Mouse (Mus musculus): ENCODE results near the gene Katnal1. TPM values are rescaled to one million over a fixed set of nuclear protein-coding genes. Genes with fewer than 3 reads are reported as not detected.
A peak's percentile ranks its signal among the peaks of the same experiment; 100 is the strongest.

Gene Katnal1
- total RNA-seq, 2 experiments from 2014 or later = 5.5 to 6.9 TPM

DNA sequence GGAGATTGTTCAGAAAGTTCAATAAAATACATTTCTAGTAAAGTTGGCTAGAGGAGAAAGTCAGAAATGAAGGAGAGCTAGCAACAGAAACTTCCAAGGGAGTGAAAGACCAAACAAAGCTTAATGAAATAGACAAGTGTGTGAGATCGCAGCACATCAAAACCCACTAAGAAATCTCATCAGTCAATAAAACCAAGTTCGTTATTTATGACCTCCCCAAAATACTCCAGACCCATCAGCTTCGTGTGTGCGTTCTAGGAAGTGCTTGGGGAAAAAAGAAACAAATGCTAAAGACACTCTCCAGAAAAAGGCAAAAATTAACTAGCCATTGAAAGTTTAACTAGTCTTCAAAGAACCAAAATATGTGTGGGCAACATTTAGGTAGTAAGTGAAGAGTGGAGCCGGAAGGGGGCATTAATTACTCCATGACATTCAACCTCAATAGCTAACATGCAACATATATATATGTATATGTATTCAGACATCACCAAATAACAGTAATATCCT lies 1.4 kb downstream of the Katnal1 start:
- no peak for DNase-seq

DNA sequence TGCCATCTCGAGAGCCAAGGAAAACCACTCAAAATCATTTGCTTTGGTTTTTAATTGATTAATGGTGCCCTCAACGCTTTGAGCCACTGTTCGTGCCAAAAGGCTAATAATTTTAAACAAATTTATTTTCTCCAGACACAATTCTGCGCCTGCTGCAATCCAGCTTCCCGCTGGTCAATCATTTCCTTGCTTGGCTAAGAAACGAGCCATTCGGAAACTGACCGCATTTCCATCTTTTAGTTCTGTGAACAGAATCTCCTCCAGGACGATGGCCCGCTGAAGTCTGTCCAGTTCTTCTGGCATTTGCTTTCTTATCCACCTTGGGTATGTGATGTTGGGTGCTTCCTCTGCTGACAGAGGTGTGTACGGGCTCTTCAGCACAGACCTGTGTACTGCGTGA lies 4.5 kb downstream of the Katnal1 start:
- no peak for DNase-seq

DNA sequence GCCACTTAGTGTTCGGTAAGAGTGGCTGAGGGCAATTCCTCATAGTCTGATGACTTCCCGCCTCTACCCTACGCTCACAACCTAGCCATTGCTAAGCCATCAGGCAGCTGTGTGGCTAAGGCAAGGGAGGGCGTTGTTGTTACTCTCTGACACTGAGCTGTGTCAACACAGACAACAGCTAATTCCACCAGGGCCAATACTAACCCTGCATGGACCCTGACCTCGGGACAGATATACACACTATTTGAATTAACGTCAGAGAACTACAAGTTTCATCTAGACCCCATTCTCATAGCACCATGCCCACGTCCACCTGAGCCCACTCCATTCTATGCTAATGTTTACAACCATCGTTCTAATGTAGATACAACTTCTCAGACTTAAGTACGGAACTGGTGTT lies 5.1 kb downstream of the Katnal1 start:
- DNase-seq = no peak

DNA sequence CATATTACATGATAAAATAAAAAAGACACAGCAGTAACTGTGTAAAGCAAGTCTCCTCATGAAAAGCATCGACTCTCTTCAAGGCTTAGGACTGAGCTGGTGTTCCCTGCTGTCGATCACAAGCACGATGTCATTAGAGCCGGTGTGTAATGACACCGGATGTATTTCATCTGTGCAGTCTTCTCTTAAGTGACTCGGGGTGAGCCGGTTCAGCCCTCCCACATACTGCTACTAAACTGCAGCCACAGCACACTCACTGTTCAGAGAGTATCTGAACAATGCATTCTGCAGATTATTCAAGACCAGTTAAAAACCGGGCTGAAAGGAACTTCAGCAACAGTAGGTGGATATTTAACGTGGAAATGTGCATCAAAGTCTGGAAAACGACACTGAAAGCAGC lies 5.7 kb downstream of the Katnal1 start:
- no peak for DNase-seq

DNA sequence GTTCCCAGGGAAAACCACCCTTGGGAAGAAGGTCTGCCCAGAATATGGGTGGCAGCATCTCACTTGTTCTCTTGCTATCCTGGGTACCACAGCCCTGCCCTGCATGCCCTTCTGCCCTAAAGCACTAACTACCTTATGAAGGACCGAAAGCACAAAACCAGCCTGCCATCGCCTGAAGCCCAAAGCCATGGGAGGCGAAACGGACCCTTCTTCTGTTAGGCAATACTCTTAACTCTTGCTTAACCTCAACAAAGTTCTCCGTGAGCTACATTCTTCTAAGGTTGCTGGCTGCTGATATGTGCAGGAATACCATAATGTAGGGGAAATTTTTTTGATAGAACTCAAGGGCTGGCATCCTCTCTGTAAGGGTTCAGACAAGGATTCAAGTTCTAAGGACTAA lies 6.3 kb downstream of the Katnal1 start:
- DNase-seq = no peak

DNA sequence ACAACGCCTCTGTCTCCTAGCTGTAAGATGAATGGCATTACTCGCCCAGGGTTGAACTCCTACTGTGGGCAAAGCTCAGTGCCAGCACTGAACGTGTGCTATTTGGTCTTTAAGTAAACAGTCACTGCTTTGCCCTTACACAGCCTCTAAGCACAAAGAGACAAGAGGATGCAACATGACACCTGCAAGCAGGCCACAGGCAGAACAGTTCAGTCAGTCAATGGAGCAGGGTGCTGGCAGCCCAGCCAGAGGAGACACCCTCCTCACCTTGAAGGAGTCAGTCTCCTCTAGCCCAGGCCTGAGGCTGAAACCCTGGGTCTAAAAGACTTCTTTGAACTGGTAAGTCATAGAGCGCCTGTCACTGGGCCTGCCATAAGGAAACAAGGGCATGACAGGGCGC lies 11.1 kb downstream of the Katnal1 start:
- DNase-seq = no peak

DNA sequence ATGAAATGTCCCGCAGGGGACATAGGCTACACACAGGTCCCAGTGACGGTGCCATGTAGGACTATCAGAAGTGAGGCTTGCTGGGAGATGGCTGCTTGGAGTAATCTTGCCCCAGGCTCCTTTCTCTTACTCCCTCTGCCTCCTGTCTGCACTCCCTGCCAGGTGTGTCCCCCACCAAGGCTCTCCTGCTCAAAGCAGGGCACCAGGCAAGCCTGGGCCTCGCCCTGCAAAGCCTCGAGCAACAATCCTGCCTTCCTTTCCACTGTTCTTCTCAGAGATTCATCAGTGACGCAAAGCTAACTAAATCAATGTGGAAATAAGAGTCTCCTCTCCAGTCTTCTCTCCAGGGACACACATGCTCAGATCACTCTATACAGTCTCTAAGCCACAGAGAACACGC lies 12.3 kb downstream of the Katnal1 start:
- no peak for DNase-seq

DNA sequence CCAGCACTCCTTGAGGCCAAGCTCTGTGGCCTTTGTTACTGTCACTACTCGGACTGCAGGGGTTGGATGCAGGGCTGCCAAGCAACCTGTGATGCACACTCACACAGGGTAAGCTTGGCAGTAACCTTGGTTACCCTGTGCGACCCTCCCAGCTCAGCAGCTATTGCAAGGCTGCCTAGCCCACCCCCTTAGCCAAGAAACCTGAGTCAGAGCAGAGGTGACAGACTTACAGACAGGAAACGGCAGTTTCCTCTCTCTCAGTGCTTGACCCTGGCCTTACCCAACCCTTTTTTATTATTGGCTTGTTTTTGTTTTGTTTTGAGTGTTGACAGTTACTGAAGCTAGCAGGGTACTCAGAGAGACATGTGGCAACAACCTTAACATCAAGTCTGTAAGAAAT lies 16.9 kb downstream of the Katnal1 start:
- no peak for DNase-seq

DNA sequence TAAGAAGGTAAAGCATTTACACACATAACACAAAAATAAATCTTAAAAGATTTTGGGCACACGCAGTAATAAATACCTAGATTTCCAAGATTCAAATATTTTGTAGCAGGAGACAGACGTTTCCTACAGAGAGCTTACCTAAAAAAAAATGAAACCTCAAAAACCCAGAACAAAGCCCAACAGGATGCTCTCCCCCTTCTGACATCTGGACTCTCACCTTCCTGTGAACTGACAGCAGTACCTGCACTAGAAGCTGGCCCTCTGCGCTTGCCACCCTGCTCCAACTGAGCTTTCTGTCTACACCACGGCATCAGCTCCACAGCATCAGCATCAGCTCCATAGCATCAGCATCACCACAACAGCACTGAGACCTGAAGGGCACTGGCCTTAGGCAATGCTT lies 19.1 kb downstream of the Katnal1 start:
- DNase-seq = no peak

DNA sequence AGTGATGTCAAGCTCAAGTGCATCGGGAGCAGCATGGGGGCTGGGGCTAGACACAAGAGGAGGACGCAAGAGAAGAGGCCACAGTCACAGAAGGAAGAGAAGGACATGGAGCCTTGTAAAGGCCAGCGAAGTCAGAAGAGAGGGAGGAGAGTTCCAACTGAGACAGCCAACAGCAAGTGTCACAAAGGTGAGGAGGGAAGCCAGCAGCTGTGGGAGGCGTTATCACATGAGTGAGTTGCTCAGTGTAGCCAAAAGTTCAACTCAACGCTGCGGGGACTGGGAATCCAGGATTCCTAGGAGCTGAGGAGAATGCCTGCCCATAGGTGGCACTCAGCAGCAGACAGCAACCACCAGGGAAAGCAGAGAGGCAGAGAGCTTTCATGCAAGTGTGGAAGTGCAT lies 19.7 kb downstream of the Katnal1 start:
- DNase-seq = no peak

DNA sequence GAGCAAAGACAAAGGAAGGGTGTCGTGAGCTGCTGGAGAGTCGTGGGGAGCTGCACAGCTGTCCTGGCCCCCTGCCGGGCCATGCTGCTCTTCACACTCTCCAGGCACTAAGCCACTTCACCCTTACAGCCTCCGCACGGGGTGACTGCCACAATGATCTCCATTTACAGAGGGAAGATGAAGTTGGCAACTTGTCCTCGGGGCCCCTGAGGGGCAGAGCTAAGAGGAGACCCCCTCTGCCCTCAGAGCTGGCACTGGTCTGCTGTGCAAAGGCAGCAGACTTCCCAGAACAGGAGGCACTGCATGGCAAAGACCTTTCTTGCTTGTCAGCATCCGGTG lies 20.1 kb downstream of the Katnal1 start:
- DNase-seq = peak; percentile 55

DNA sequence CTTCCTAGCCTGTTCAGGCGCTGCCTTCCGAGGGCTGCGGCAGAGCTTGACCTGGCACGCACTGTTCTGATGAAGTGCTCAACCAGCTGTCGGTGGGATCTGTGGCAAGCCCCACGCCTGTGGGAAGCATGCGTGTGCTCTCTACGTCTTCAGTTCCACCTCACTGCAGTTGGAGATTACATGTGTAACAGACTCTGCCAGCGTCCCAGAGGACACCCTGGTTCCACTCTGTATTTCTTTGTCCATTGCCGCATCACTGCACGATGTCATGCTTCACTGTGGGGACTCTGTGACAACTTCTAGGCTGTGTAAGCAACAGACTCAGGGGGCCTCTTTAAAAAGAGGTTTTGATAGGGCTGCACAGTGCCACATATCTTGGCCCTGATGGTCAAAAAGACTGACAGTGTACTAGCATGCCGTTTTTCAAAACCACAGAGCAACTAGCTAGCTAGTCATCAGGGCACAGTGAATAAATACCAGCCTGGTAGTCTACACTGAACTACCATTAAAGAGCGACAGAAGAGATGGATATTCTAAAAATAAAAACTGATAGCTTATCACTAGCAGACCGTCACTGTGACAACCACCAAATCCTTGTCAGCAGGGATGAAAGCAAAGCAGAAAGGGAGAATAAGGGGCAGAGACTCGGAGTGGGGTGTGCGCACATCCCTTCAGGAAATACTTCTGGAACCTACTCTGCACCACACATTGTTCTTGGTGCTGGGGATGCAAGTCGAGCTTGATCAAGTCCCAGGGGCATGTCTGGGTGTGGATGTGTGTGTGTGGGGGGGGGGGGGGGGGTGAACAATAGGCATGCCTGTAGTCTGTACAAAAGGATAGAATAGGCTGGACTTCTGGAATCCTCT lies 20.7 kb downstream of the Katnal1 start:
- no peak for DNase-seq

DNA sequence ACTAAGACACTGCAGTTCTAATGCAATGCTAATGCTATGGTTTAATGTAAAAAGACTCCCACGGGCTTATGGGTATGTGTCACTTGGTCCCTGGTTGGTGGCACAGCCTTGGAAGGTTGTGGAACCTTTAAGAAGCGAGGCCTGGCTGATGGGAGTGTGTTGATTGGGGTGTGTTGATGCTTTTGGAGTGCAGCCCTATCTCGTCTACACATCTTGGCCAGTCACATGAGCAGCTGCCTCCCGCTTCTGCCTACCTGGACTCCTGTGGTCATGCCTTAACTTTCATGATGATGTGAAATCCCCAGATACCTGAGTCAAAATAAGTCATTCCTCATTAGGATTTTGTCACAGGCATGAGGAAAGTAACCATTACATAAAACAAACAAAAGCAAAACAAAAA lies 22.8 kb downstream of the Katnal1 start:
- no peak for DNase-seq

DNA sequence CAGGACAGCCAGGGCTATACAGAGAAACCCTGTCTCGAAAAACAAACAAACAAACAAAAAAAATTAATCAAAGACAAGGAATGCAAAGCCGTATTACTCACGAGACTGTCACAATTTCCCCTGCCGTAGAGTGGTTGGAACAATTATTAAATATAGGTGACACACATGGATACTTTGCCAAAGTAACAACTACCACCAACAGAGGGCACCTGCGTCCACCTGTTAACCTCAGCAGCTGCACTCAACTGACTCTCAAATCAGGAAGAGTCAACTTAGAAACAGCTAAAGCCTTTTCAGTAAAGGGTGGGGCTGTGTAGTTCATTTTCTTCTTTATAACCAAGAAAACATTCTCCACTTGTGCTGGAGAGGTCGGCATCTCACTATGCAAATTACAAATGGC lies 24.3 kb downstream of the Katnal1 start:
- DNase-seq = no peak

DNA sequence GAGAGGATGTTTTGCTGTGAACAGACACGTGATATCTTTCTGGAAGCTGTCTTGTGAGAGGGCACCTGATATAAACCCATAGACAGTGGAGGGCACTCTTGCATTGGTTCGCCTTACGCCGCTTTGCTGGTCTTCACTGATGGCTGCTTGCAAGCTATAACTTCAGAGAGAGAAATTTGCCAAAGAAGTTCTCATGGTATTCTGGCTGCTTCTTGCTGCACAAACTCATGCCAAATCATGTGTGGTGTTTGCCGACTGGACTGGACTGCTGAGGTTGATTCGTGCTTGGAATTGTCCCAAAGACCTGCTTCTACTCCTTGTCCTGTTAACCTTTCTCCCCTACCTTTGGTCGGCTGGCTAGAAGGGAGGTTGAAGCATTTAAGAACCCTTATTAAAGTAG lies 29.8 kb downstream of the Katnal1 start:
- no peak for DNase-seq

DNA sequence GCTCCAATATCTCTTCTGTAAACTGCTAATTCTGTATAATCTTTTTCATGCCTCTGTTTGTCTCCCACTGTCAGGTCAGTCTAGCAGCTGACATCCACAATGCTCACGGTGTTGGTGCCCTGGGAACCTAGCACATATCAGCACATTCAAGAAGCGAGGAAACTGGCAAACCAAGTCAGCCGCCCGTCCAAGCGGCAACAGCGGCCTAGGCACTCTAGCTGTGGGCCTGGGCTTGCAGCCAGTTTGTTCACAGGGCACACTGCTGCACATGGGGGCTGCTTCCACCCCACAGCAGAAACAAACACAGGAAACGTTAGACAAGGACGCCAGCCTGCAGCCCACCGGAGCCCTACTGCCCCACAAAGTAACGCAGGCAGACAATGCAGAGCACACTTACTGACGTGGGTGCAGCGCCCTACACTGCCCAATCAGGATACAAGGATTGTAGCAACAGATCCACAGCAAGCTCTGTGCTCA lies 31.1 kb downstream of the Katnal1 start:
- DNase-seq = no peak

DNA sequence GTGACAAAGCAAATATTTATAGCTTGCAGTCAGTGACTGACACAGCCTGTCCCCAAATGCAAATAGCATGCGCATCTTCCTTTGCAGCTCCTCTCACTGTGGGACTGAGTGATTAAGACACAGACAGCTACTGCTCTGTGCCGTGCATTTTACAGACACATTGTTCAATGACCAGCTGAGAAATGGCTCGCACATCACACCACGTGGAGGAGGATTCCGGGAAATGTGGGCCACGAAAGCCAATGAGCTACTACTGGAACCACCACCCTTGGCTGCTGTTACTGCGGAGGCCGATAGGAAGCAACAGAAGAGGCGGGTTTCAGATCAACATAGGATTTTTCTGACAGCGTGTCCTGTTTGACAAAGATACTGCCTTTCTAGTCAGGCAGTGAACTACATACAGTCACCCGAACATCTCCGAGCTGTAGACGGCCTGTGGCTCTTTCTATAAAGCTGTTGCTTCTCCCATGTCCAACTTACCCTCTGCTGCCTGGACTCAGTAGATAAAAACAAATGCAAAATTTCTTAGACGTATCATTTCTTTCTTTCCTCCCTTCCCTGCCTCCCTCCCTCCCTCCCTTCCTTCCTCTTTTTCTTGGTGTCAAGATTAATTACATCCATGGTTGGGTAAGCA lies 31.9 kb downstream of the Katnal1 start:
- DNase-seq = no peak

DNA sequence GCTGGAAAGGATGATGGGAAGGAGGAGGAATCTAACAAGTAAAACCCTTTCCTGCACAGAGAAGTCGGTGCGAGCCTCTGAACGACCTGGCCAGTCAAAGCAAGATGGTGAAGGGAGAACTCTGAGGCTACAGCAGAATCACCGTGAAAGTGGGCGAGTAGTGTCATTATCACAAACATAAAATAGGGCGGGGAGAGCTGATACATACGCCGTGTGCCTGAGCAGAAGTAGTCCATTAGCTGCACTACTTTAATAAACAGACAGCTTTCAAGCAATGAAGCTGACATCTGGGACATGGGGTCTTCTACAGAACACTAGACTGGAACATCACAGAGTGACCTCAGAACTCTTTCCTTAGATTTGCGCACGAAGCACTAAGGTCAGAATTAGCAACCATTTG lies 32.6 kb downstream of the Katnal1 start:
- DNase-seq = no peak

DNA sequence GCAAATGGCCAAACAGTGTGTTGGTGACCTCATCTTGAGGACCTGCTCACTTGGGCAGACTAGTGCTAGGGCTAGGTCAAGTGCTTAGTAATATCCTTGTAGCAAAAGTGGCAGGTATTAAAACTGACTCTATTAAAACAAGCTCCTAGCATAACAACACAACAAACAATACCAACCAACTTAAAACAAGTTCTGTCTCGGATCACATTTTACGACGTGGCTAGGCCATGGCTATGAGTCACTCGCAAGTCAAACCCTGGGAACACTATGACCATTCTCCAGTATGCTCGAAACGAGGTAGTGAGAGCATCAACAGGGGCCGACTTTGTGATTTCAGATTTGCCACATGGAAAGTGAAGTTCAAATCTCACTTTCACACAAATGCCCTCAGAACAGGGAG lies 33.3 kb downstream of the Katnal1 start:
- no peak for DNase-seq

DNA sequence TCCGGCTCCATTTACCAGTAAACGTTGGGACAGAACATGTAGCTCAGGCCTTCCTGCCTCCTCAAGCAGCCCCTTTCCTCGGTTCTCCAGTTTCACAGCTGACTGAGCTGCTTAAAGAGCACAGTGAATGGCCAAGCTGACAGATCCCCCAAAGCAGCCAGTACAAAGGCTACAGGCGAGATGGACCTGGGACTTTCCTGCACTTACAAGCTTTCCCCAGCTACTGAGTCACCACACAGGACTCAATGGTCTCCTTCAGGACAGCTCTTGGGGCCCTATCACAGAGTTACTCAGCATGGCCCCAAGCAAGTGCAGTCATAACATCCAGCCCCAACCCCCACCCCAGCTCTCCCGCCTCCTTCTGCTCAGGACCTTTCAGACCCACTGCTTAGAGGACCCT lies 34.1 kb downstream of the Katnal1 start:
- DNase-seq = no peak

DNA sequence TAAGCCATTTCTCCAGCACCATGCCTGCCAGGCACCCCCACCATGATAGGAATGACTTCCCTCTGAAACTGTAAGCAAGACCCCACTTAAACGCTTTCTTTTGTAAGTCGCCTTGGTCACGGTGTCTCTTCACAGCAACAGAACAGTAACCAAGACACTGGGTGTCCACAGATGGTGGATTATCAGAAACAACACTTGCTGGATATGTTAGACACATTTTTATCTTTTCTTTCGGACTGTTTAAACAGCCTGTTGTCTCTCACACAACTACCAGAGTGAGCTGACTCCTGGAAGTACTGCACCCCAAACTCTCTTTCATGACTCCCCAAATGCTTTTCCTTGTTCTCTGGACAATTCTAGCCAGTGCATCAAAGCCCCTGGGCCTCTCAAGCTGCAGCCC lies 38.9 kb downstream of the Katnal1 start:
- DNase-seq = no peak

DNA sequence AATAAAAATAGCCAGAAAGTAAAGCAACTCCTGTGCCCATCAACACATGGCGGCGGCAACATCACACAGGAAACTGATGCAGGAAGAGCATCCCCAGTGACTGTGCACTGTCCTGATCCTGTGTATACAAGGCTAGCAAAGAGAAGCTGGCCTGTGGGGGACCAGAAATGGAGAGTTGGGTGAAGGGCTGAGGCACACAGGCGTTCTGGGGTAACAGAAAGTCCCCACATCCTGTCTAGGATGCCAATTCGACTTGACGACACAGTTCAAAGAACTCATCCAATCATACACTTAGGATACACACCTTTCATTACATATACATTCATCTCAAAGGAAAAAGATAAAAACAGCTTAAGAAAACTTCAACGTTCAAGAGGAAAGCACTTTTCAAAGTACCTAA lies 41.1 kb downstream of the Katnal1 start:
- no peak for DNase-seq

DNA sequence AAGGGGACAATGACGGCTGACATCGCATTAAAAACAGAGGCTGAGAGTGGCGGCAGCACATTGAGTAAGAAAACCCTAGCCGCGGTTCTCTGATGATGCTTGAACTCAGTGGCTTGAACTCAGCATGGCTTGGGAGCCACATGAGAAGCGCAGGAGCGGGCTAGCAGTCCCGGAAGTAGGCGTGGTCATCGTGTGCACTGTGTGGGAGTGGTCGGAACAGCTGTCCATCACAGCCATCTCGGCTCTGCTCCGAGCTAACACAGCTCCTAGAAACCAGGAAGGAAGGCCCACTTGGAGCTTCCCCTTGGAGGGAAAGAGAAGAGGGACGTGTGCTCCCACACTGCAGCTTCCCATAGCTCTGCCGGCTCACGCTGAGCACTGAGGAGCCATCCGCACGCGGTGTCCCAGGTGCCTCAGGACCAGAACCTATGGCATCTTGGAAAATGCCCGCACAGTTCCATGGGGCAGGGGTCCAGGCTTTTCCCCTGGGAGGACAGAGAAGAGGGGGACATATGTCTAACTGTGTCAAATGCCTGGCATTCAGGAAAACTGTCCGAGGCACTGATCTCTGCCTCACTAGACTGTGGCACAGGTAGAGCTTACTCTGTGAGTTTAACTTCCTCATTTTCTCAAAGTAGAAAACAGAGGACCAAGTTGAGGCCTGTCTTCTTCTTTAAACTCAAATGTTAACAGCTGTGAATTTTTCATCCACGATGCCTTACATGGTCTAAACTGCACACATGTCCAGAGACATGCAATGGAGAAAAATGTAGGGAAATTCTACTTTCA lies 43.1 kb downstream of the Katnal1 start:
- no peak for DNase-seq
